8 mouse cellular contexts compared by ENCODE assay signal in the genomic region with DNA sequence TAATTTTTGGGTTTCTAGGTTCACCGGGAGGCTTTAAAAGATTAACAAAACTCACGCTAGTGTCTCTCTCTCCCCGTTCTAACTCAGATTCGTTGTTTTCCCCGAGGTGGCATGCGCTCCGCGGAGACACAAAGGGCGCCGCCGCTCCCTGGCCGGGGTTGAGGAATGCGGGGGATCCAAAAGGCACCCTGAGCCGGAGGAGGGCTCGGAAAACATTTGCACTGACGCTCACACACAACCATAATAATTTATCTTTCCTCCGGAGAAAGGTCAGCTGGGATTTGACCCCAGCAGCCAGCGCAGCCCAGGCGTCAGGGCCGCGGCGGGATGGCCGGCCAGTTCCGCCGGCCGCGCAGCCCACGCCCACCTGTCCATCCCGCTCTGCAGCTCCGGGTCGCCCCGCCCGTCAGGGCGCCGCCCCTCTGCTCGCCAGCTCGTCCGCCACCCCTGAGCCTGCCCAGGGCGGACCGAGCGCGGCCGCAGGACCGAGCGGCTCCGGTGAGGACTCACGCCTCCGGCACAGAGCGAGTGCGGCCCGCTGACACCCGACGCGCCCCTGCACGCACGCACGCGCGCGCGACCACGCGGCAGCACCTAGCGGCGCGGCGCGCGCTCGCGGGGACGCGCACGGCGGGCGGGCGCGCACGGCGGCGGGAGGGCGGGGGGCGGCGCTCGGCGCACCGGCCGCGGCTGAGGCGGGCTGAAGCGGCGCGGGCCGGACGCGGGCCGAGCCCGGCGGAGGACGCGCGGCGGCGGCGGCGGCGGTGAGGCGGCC. TPM values are rescaled to one million over a fixed set of nuclear protein-coding genes. Genes with fewer than 3 reads are reported as not detected.
DNase-seq lines count a peak whose midpoint lies in the region; ATAC-seq and TF ChIP-seq lines count a peak whose summit lies in the region.

A gene (plus strand): TSS at position 687 of the 775 bp plus-strand sequence.

- H3K27me3 ChIP-seq in Patski, result no peaks in the 10 kb centered on the region
- no peaks in the 10 kb centered on the region for H3K27me3 ChIP-seq in hindbrain, embryonic 14.5 days (ENCODE audit: control insufficient read depth, insufficient read depth, low read length)

- CTCF ChIA-PET in Patski (lab: Charles Lee), result interaction anchor here (0.8 to 1.9 kb wide), 2 partner anchors 15 to 32 kb away, joined by 3 to 5 read pairs; no protein-coding TSS in a partner anchor

- no peak for TF ChIP-seq CTCF in Patski (IDR thresholded peaks at IDR 0.05)

- H3K4me2 ChIP-seq in hindbrain, embryonic 14.5 days (replicated peaks), result peak within 1 kb of the TSS; percentile 77

- POLR2A ChIA-PET in Patski (lab: Charles Lee), result interaction anchor here (0.8 to 2.7 kb wide), 5 partner anchors 15 to 90 kb away, joined by 3 to 14 read pairs (median 3); no protein-coding TSS in a partner anchor

- peak within 1 kb of the TSS; percentile 91 for H3K9ac ChIP-seq in hindbrain, embryonic 14.5 days

- peak within 1 kb of the TSS; percentile 96 for H3K27ac ChIP-seq in hindbrain, embryonic 14.5 days

- H3K36me3 ChIP-seq in hindbrain, embryonic 14.5 days (replicated peaks; ENCODE audit: control insufficient read depth, insufficient read depth), result no peaks in the 10 kb centered on the region

- DNase-seq in Patski (ENCODE audit: low read depth, low spot score), result peak; percentile 46
- peak; percentile 91 for DNase-seq in cerebellum, adult 9-11 months
- peak; percentile 73 for DNase-seq in gastrocnemius, adult 18-20 months (ENCODE audit: low spot score)
- DNase-seq in hindbrain, embryonic 14.5 days (ENCODE audit: low spot score), result peak; percentile 89
- peak; percentile 65 for DNase-seq in left cerebral cortex, adult 11 months (ENCODE audit: low spot score)
- DNase-seq in lung, postnatal 36 days, result peak; percentile 85
- DNase-seq in retina, embryonic 14.5 days (ENCODE audit: low spot score), result peak; percentile 82
- DNase-seq in urinary bladder, postnatal 4 days (ENCODE audit: low spot score in 2 of 2), result peak; percentile 74 to 81

- H3K4me3 ChIP-seq in hindbrain, embryonic 14.5 days (replicated peaks; ENCODE audit: low read length), result peak within 1 kb of the TSS; percentile 95

- ATAC-seq in Patski, result peak; percentile 94
- ATAC-seq in hindbrain, embryonic 14.5 days (ENCODE audit: low FRiP score), result peak; percentile 91

- in situ Hi-C loops in Patski (cut with MboI; ENCODE audit: low pct_unique_long_range_greater_than_20kb), result loop anchor here (5.0 kb wide), 1 partner anchor 78 kb away; no protein-coding TSS in a partner anchor

- under 1% methylated on average over 92 of the region's 108 CpGs for WGBS in hindbrain, embryonic 14.5 days

- H3K4me1 ChIP-seq in hindbrain, embryonic 14.5 days (replicated peaks; ENCODE audit: control insufficient read depth, insufficient read depth, low read length), result peaks cover 38% of the 10 kb centered on the region

- no peaks in the 10 kb centered on the region for H3K9me3 ChIP-seq in hindbrain, embryonic 14.5 days (ENCODE audit: control insufficient read depth, low read length)

RNA-seq across cellular contexts. Expression of the gene that starts here (rescaled TPM):
- polyA plus RNA-seq in Patski (2021), result 167 TPM
- 10 to 100 TPM; 18.3 to 30.2 TPM for total RNA-seq in gastrocnemius, adult 18-20 months (2021)
- 117 and 140 TPM in 2 replicates for polyA plus RNA-seq in hindbrain, embryonic 14.5 days (2014; fragmentation: Nextera tagmentation; extraction: Ambion mirVana)

Comparison
In these comparisons a context has a peak if more than half of its experiments do, and no peak if none do; other contexts are left out.
1. Peak in every context shown above with its lines: DNase-seq, ATAC-seq, H3K4me3 ChIP-seq and H3K27ac ChIP-seq.